Mouse (Mus musculus) lung, postnatal 36 days (tissue): ENCODE results near the gene Cplx2.

Experiments
- DNase-seq: peaks from one replicate; pipeline ENCODE4 v3.0.0; 2022; ENCODE audit warnings: mixed read lengths

Cplx2 gene

GRCm38 (mm10) chr13:54371049-54371386 lies at the start of gene Cplx2:
Gene Cplx2 (plus strand): TSS chr13:54371349.
- no peak for DNase-seq

- DNase-seq = peak; percentile 82
These were observed 48.5 kb upstream of the Cplx2 start for GRCm38 (mm10) chr13:54322396-54323306.

- no peak for DNase-seq
These were observed 47.6 kb upstream of the Cplx2 start for GRCm38 (mm10) chr13:54323307-54324165.

GRCm38 (mm10) chr13:54324178-54324577 lies 47.0 kb upstream of the Cplx2 start:
- DNase-seq = no peak

- DNase-seq = no peak
These were observed 45.3 kb upstream of the Cplx2 start for GRCm38 (mm10) chr13:54325814-54326213.

- DNase-seq = no peak
These were observed 44.3 kb upstream of the Cplx2 start for GRCm38 (mm10) chr13:54326686-54327447.

- DNase-seq = no peak
These were observed 43.1 kb upstream of the Cplx2 start for GRCm38 (mm10) chr13:54328029-54328428.

- no peak for DNase-seq
These were observed 42.1 kb upstream of the Cplx2 start for GRCm38 (mm10) chr13:54328954-54329490.

- peak; percentile 67 for DNase-seq
These were observed 39.1 kb upstream of the Cplx2 start for GRCm38 (mm10) chr13:54331825-54332675.

GRCm38 (mm10) chr13:54332921-54333477 lies 38.1 kb upstream of the Cplx2 start:
- DNase-seq = no peak

- DNase-seq = no peak
These were observed 34.1 kb upstream of the Cplx2 start for GRCm38 (mm10) chr13:54337058-54337457.

GRCm38 (mm10) chr13:54337541-54337940 lies 33.6 kb upstream of the Cplx2 start:
- peak; percentile 12 for DNase-seq

GRCm38 (mm10) chr13:54338815-54339214 lies 32.3 kb upstream of the Cplx2 start:
- DNase-seq = no peak

- no peak for DNase-seq
These were observed 25.1 kb upstream of the Cplx2 start for GRCm38 (mm10) chr13:54345885-54346647.

- DNase-seq = no peak
These were observed 23.1 kb upstream of the Cplx2 start for GRCm38 (mm10) chr13:54348011-54348410.

GRCm38 (mm10) chr13:54349126-54349759 lies 21.9 kb upstream of the Cplx2 start:
- DNase-seq = no peak

- peak; percentile 30 for DNase-seq
These were observed 13.7 kb upstream of the Cplx2 start for GRCm38 (mm10) chr13:54357420-54357819.

GRCm38 (mm10) chr13:54359181-54359580 lies 12.0 kb upstream of the Cplx2 start:
- no peak for DNase-seq

GRCm38 (mm10) chr13:54364686-54365085 lies 6.5 kb upstream of the Cplx2 start:
- DNase-seq = no peak

GRCm38 (mm10) chr13:54367758-54368157 lies 3.4 kb upstream of the Cplx2 start:
- DNase-seq = no peak
